Mouse (Mus musculus) ES-Bruce4 (cell line): ENCODE results near the gene Sned1.

ENCODE experiments used
- CTCF ChIP-seq: IDR thresholded peaks from one replicate; pipeline ENCODE4 v1.8.1; 2011; ENCODE audit warnings: low read depth, low read length
- EP300 ChIP-seq: IDR thresholded peaks from 2 replicates; pipeline ENCODE4 v1.6.1; 2011; ENCODE audit warnings: low read depth, low read length; ENCODE audit not compliant: insufficient read depth
- POLR2A ChIP-seq: IDR thresholded peaks from one replicate; pipeline ENCODE4 v1.8.1; 2011; ENCODE audit warnings: low read length; ENCODE audit not compliant: insufficient read depth

GRCm38 (mm10) chr1:93267207-93267606, 31.6 kb downstream of the Sned1 start:
- TF ChIP-seq POLR2A (no peak), EP300 (no peak), CTCF (no peak)
